Mouse (Mus musculus): ENCODE measurements around the gene Pard3. TPM values are rescaled to one million over a fixed set of nuclear protein-coding genes. Genes with fewer than 3 reads are reported as not detected.

The Pard3 gene
- polyA plus RNA-seq, 1 experiment, result 58.8 TPM

GRCm38 (mm10) chr8:127254625-127255024 lies 190.9 kb downstream of the Pard3 start:
- no peak for TF ChIP-seq CTCF (IDR thresholded peaks at IDR 0.05; ENCODE audit: insufficient read depth, low read length)
- TF ChIP-seq POLR2A (IDR thresholded peaks at IDR 0.05; ENCODE audit: borderline replicate concordance, extremely low read depth, low read depth, low read length), result no peak
- Histone ChIP-seq H3K4me3 (replicated peaks; ENCODE audit: extremely low read depth, low read depth, low read length) (no peak overlapping the region), H3K4me1 (ENCODE audit: control insufficient read depth, insufficient read depth, low read length) (peaks cover 17% of the 10 kb centered on the region)
- peak; percentile 50 for DNase-seq
- 69% methylated on average over 7 of the region's 7 CpGs for WGBS

GRCm38 (mm10) chr8:127257086-127257485 lies 193.4 kb downstream of the Pard3 start:
- DNase-seq, result no peak
- Histone ChIP-seq H3K4me1 (ENCODE audit: control insufficient read depth, insufficient read depth, low read length) (peaks cover 14% of the 10 kb centered on the region), H3K4me3 (replicated peaks; ENCODE audit: extremely low read depth, low read depth, low read length) (no peak overlapping the region)
- TF ChIP-seq POLR2A (IDR thresholded peaks at IDR 0.05; ENCODE audit: borderline replicate concordance, extremely low read depth, low read depth, low read length) (no peak), CTCF (IDR thresholded peaks at IDR 0.05; ENCODE audit: insufficient read depth, low read length) (no peak)
- WGBS, result 87% methylated on average over 3 of the region's 3 CpGs

- no peak for DNase-seq
- 85% methylated on average over 6 of the region's 6 CpGs for WGBS
- Histone ChIP-seq H3K4me3 (replicated peaks; ENCODE audit: extremely low read depth, low read depth, low read length) (no peak overlapping the region), H3K4me1 (ENCODE audit: control insufficient read depth, insufficient read depth, low read length) (peaks cover 4% of the 10 kb centered on the region)
- TF ChIP-seq CTCF (IDR thresholded peaks at IDR 0.05; ENCODE audit: insufficient read depth, low read length), result no peak
- no peak for TF ChIP-seq POLR2A (IDR thresholded peaks at IDR 0.05; ENCODE audit: borderline replicate concordance, extremely low read depth, low read depth, low read length)
Observed at GRCm38 (mm10) chr8:127261051-127261450, 197.4 kb downstream of the Pard3 start.

- DNase-seq, result no peak
- TF ChIP-seq POLR2A (IDR thresholded peaks at IDR 0.05; ENCODE audit: borderline replicate concordance, extremely low read depth, low read depth, low read length) (no peak), CTCF (IDR thresholded peaks at IDR 0.05; ENCODE audit: insufficient read depth, low read length) (no peak)
- Histone ChIP-seq H3K4me1 (ENCODE audit: control insufficient read depth, insufficient read depth, low read length) (peaks cover 4% of the 10 kb centered on the region), H3K4me3 (replicated peaks; ENCODE audit: extremely low read depth, low read depth, low read length) (no peak overlapping the region)
- WGBS, result 76% methylated on average over 7 of the region's 7 CpGs
Observed at GRCm38 (mm10) chr8:127262026-127262425, 198.3 kb downstream of the Pard3 start.

- TF ChIP-seq POLR2A (IDR thresholded peaks at IDR 0.05; ENCODE audit: borderline replicate concordance, extremely low read depth, low read depth, low read length) (no peak), CTCF (IDR thresholded peaks at IDR 0.05; ENCODE audit: insufficient read depth, low read length) (no peak)
- Histone ChIP-seq H3K4me1 (ENCODE audit: control insufficient read depth, insufficient read depth, low read length) (peaks cover 4% of the 10 kb centered on the region), H3K4me3 (replicated peaks; ENCODE audit: extremely low read depth, low read depth, low read length) (no peak overlapping the region)
- DNase-seq, result no peak
- WGBS, result 57% methylated on average over 3 of the region's 3 CpGs
Observed at GRCm38 (mm10) chr8:127262436-127262835, 198.7 kb downstream of the Pard3 start.

GRCm38 (mm10) chr8:127262926-127263325 lies 199.2 kb downstream of the Pard3 start:
- DNase-seq, result no peak
- TF ChIP-seq CTCF (IDR thresholded peaks at IDR 0.05; ENCODE audit: insufficient read depth, low read length) (no peak), POLR2A (IDR thresholded peaks at IDR 0.05; ENCODE audit: borderline replicate concordance, extremely low read depth, low read depth, low read length) (no peak)
- H3K4me3 ChIP-seq (replicated peaks; ENCODE audit: extremely low read depth, low read depth, low read length), result no peak overlapping the region
- 73% methylated on average over 4 of the region's 4 CpGs for WGBS
- peaks cover 4% of the 10 kb centered on the region for H3K4me1 ChIP-seq (ENCODE audit: control insufficient read depth, insufficient read depth, low read length)

- no peak for DNase-seq
- TF ChIP-seq CTCF (IDR thresholded peaks at IDR 0.05; ENCODE audit: insufficient read depth, low read length), result no peak
- TF ChIP-seq POLR2A (IDR thresholded peaks at IDR 0.05; ENCODE audit: borderline replicate concordance, extremely low read depth, low read depth, low read length), result no peak
- Histone ChIP-seq H3K4me3 (replicated peaks; ENCODE audit: extremely low read depth, low read depth, low read length) (no peak overlapping the region), H3K4me1 (ENCODE audit: control insufficient read depth, insufficient read depth, low read length) (no peaks in the 10 kb centered on the region; the same call in 1 of the 2 replicates)
- WGBS, result 80% methylated on average over 5 of the region's 5 CpGs
Observed at GRCm38 (mm10) chr8:127263457-127263856, 199.8 kb downstream of the Pard3 start.

- no peak for DNase-seq
- TF ChIP-seq CTCF (IDR thresholded peaks at IDR 0.05; ENCODE audit: insufficient read depth, low read length), result no peak
- TF ChIP-seq POLR2A (IDR thresholded peaks at IDR 0.05; ENCODE audit: borderline replicate concordance, extremely low read depth, low read depth, low read length), result no peak
- WGBS, result 77% methylated on average over 8 of the region's 8 CpGs
- H3K4me3 ChIP-seq (replicated peaks; ENCODE audit: extremely low read depth, low read depth, low read length), result no peak overlapping the region
- H3K4me1 ChIP-seq (ENCODE audit: control insufficient read depth, insufficient read depth, low read length), result no peaks in the 10 kb centered on the region; the same call in 1 of the 2 replicates
Observed at GRCm38 (mm10) chr8:127264691-127265470, 201.2 kb downstream of the Pard3 start.

GRCm38 (mm10) chr8:127266777-127267176 lies 203.1 kb downstream of the Pard3 start:
- 73% methylated on average over 5 of the region's 5 CpGs for WGBS
- DNase-seq, result no peak
- TF ChIP-seq CTCF (IDR thresholded peaks at IDR 0.05; ENCODE audit: insufficient read depth, low read length) (no peak), POLR2A (IDR thresholded peaks at IDR 0.05; ENCODE audit: borderline replicate concordance, extremely low read depth, low read depth, low read length) (no peak)
- Histone ChIP-seq H3K4me1 (ENCODE audit: control insufficient read depth, insufficient read depth, low read length) (no peaks in the 10 kb centered on the region; the same call in 1 of the 2 replicates), H3K4me3 (replicated peaks; ENCODE audit: extremely low read depth, low read depth, low read length) (no peak overlapping the region)

All from lung, adult 2 months (tissue).